8 mouse cellular contexts compared by ENCODE assay signal in genomic region chr12:91423125-91423820, GRCm38 (mm10). TPM values are rescaled to one million over a fixed set of nuclear protein-coding genes. Genes with fewer than 3 reads are reported as not detected.
DNase-seq lines count a peak whose midpoint lies in the region; ATAC-seq and TF ChIP-seq lines count a peak whose summit lies in the region.

No protein-coding gene starts in this region.

- no peak overlapping the region for H3K4me2 ChIP-seq in forebrain, embryonic 12.5 days

- no peak for TF ChIP-seq POLR2A in small intestine, adult 2 months (IDR thresholded peaks at IDR 0.05; ENCODE audit: low read depth, low read length)

- peak; percentile 75; the same call in 1 of the 2 replicates for TF ChIP-seq CTCF in small intestine, adult 2 months (IDR thresholded peaks at IDR 0.05; ENCODE audit: extremely low read depth, insufficient read length, insufficient replicate concordance, low read depth, low read length)

- no peaks in the 10 kb centered on the region for H3K36me3 ChIP-seq in forebrain, embryonic 12.5 days (replicated peaks)
- no peaks in the 10 kb centered on the region for H3K36me3 ChIP-seq in small intestine, adult 2 months (ENCODE audit: control insufficient read depth, insufficient read depth, low read length)

- peak; percentile 39; the same call in 1 of the 2 replicates for ATAC-seq in forebrain, embryonic 12.5 days (ENCODE audit: low FRiP score)

- no peaks in the 10 kb centered on the region for H3K27me3 ChIP-seq in forebrain, embryonic 12.5 days
- no peaks in the 10 kb centered on the region for H3K27me3 ChIP-seq in small intestine, adult 2 months (ENCODE audit: control insufficient read depth, insufficient read depth, low read length)

- peak; percentile 21 for DNase-seq in adrenal gland, adult 2 months
- no peak for DNase-seq in adrenal gland, adult 8-10 months
- peak; percentile 18 to 41 for DNase-seq in left cerebral cortex, postnatal 25 days (ENCODE audit: low spot score in 2 of 2)
- no peak for DNase-seq in left cerebral cortex, postnatal 10 days (ENCODE audit: extremely low spot score in 1 of 2, low spot score in 2 of 2)
- peak; percentile 51 for DNase-seq in T-cell, adult 2 months (ENCODE audit: low spot score)
- peak; percentile 21 for DNase-seq in left cerebral cortex, postnatal 4 days

- no peaks in the 10 kb centered on the region for H3K9me3 ChIP-seq in forebrain, embryonic 12.5 days

- H3K27ac ChIP-seq in forebrain, embryonic 12.5 days, result no peak overlapping the region
- H3K27ac ChIP-seq in small intestine, adult 2 months (ENCODE audit: insufficient read depth, low read depth, low read length), result no peak overlapping the region

- no peak overlapping the region for H3K9ac ChIP-seq in forebrain, embryonic 12.5 days

- intact Hi-C loops in left cerebral cortex, postnatal 25 days (cut with DNase I), result no loop called here
- intact Hi-C loops in left cerebral cortex, postnatal 10 days (cut with DNase I), result no loop called here
- intact Hi-C loops in left cerebral cortex, postnatal 4 days (cut with DNase I), result no loop called here

- no peaks in the 10 kb centered on the region for H3K4me1 ChIP-seq in forebrain, embryonic 12.5 days
- peaks cover 3% of the 10 kb centered on the region; the same call in 1 of the 2 replicates for H3K4me1 ChIP-seq in small intestine, adult 2 months (ENCODE audit: control insufficient read depth, insufficient read depth, insufficient read length, low read length)

- H3K4me3 ChIP-seq in forebrain, embryonic 12.5 days (replicated peaks), result no peak overlapping the region
- H3K4me3 ChIP-seq in small intestine, adult 2 months (ENCODE audit: low read depth, low read length), result no peak overlapping the region

- WGBS in forebrain, embryonic 12.5 days, result 71% methylated on average over 11 of the region's 11 CpGs
- WGBS in small intestine, adult 2 months, result 54% methylated on average over 11 of the region's 11 CpGs

RNA-seq across cellular contexts. Expression of gene Tshr, which starts 38.9 kb away (rescaled TPM):
- total RNA-seq in adrenal gland, adult 2 months (2021), result 10 to 100 TPM in 1 of 2 experiments, 1 to 10 TPM in 1; 9.2 to 11.2 TPM
- polyA plus RNA-seq in adrenal gland, adult 2 months (2012; rRNA removed), result 3.3 and 5.0 TPM in 2 replicates
- 10 to 100 TPM in 1 of 4 experiments, 1 to 10 TPM in 3; 3.0 to 14.1 (median 5.3) TPM for total RNA-seq in adrenal gland, adult 8-10 months (2022)
- under 1 TPM; 0.23 to 0.37 TPM for total RNA-seq in left cerebral cortex, postnatal 25 days (2021)
- 1 to 10 TPM; 2.0 to 2.9 TPM for total RNA-seq in left cerebral cortex, postnatal 10 days (2021)
- polyA plus RNA-seq in forebrain, embryonic 12.5 days (2016; fragmentation: Nextera tagmentation; extraction: Ambion mirVana), result 0.92 and 1.2 TPM in 2 replicates
- 1 to 10 TPM; 5.5 to 6.6 TPM for total RNA-seq in left cerebral cortex, postnatal 4 days (2021)
- polyA plus RNA-seq in small intestine, adult 2 months (2012; rRNA removed), result 0.42 TPM in 1 of 2 replicates, not detected in the other

RNA-seq across cellular contexts. Expression of gene Cep128, which starts 39.1 kb away (rescaled TPM):
- 1 to 10 TPM; 3.0 to 3.1 TPM for total RNA-seq in adrenal gland, adult 2 months (2021)
- polyA plus RNA-seq in adrenal gland, adult 2 months (2012; rRNA removed), result 0.81 and 1.5 TPM in 2 replicates
- total RNA-seq in adrenal gland, adult 8-10 months (2022), result 10 to 100 TPM in 1 of 4 experiments, 1 to 10 TPM in 3; 2.6 to 10.2 (median 3.9) TPM
- 10 to 100 TPM in 1 of 2 experiments, 1 to 10 TPM in 1; 9.0 to 11.4 TPM for total RNA-seq in left cerebral cortex, postnatal 25 days (2021)
- 1 to 10 TPM; 6.8 to 7.6 TPM for total RNA-seq in left cerebral cortex, postnatal 10 days (2021)
- 11.1 and 12.0 TPM in 2 replicates for polyA plus RNA-seq in forebrain, embryonic 12.5 days (2016; fragmentation: Nextera tagmentation; extraction: Ambion mirVana)
- 1 to 10 TPM; 6.0 to 6.7 TPM for total RNA-seq in left cerebral cortex, postnatal 4 days (2021)
- 0.37 and 0.95 TPM in 2 replicates for polyA plus RNA-seq in small intestine, adult 2 months (2012; rRNA removed)

Comparison
In these comparisons a context has a peak if more than half of its experiments do, and no peak if none do; other contexts are left out.
1. DNase-seq: peak in adrenal gland, adult 2 months (single experiment), left cerebral cortex, postnatal 25 days (2 of 2), T-cell, adult 2 months (single experiment) and left cerebral cortex, postnatal 4 days (single experiment); none in adrenal gland, adult 8-10 months (single experiment) and left cerebral cortex, postnatal 10 days (0 of 2).